Mouse (Mus musculus): ENCODE measurements around the gene Swt1.

DNA sequence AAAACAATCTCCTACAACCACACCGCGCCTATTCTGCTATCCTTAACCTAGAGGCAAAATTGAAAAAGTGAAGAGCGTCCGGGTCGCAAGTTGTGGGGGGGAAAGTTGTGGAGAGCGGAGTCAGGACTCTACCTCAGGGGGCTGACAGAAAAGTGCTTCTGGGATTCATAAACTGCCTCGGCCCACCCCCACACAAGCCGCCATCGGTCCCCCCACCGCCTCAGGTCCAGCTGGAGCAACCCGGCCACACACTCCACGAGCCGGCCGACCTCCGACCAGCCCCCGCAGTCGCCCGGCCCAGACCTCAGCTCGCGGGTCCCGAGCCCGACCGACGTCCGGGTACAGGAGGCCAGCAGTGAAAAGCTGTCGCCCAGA is 380 bp downstream of the Swt1 start:
- TF ChIP-seq CTCF (IDR thresholded peaks at IDR 0.05; ENCODE audit: low read depth): no peak
- TF ChIP-seq EP300 (IDR thresholded peaks at IDR 0.05; ENCODE audit: low read depth): no peak
